Mouse (Mus musculus): ENCODE measurements at regions not wholly inside any gene's neighbourhood (a gene's known extent, or its start where the extent isn't known, plus 50 kb on each side); places are given as distances from the start of the nearest gene placed in this dataset.
A peak's percentile ranks its signal among the peaks of the same experiment; 100 is the strongest.

DNA sequence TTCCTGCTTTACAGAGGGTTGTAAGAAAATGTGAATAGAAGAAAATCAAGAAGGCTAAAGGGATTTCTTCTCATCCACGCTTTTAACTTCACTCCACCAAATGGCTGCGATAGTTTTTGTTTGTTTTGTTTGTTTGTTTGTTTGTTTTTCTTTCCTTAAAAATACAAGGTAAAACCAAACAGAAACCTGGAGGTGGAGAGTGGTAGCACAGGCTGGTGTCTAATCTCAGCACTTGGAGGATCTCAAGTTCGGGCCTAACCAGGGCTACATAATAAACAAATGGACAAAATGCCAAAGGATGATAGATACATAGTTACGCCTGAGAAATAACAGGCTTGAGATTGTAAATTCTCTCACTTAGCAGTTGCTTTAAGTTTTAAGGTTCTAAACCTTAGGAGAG is 50.8 kb upstream of the Mboat1 start:
- DNase-seq: no peak

DNA sequence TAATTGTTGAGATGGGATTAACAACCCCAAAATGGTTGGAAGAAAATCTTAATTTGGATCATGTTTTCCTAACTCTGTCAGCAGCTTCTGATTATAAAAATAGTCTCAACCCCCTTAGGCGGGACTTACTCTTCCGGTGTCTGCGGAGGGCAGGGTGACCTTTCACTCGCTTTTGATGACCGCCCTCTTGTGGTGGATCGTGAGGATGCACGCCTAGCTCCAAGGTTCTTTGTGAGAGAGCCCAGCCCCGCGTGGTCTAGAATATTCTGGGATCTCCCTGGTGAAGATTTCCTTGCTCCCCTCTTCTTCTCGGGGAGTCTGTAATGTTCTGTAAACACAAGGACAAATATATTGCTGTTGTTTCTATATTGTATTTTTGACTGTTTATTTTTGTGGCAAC is 51.3 kb upstream of the Mboat1 start:
- DNase-seq: peak; percentile 85

DNA sequence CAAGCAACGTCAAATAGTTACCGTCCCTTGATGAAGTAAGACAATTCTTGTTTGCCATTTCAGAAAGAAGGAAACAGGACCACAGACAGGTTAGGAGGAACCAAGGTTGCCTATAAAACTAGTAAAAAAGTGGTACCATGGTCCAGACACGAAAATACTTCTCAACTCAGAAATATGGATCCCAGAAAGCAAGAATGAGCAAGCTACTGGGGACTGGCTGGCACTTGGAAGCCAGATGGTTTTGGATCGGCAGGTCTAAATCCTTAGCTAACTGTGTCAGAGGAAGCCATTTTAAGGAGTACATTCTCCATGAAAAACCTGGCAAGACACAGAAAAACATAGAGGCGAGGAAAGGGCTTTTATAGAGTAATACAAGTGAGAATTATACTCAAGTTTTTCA is 51.9 kb upstream of the Mboat1 start:
- DNase-seq: no peak

DNA sequence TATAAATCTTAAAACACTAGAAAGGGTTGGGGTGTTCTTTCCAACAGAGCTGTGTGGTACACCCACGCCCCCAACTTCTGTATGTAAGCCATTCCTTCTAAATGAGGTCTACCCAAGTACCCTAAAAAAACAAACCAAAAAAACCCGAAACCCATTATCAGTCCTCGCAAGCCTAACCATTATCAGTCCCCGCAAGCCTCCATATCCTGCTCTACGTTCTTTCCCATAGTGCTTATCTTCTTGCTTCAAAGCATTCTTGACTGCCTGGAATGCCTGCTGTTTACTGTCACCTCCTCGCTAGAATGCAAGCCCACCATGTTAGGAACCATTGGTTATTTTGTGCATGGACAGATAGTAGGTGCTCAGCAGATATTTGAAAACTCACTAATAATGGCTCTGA is 52.3 kb upstream of the Mboat1 start:
- no peak for DNase-seq

DNA sequence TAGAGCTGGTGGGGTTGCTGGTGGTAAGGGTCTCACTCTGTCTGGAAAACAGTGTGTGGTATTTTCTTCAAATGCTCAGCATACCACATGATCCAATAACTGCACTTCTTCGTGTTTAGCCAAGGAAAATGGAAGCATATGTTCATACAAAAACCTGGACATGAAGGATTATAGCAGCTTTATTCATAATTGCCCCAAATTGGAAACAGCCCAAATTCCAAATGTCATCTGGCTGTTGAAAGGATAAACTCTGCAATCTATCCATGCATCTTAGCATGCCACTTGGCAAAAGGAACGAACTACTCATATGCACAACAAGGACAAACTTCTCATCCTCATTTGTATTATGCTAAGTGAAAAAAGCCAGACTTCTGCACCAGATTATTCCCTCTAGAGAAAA is 53.5 kb upstream of the Mboat1 start:
- DNase-seq: no peak

DNA sequence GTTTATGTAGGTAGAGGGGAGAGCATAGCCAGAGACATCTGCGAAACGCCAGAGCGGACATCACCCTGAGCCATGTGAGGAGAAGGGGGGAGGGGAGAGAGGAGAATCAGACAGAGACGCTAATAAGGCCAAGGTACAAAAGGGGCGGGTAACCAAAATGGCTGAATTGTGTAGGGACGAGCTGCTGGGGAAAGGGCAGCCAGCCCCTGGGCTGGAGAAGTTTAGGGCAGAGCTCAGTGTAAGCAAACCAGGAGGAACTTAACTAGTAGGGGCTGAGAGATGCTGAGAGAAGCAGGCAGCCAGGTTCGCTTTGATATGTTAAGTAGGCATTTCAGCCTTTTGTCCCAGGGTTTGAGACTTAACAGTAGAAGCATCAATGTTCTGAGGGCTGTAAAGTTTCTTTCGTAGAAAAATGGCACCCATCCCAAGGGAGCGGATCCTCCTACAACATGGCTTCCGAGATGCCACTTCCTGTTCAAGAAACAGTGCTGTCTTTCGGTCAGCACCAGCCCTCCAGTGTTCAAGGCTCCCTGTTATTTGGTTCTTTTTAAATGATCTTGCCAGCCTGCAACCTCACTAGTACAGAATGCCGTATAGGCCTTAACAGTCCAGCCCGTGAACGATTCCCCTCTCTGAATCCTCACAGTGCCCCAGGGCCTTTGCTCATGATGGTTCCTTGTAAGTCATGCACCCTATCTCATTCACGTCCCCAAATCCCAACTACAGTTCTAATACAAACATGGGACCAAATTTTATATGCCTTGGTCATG is 55.4 kb upstream of the Mboat1 start:
- DNase-seq: no peak

DNA sequence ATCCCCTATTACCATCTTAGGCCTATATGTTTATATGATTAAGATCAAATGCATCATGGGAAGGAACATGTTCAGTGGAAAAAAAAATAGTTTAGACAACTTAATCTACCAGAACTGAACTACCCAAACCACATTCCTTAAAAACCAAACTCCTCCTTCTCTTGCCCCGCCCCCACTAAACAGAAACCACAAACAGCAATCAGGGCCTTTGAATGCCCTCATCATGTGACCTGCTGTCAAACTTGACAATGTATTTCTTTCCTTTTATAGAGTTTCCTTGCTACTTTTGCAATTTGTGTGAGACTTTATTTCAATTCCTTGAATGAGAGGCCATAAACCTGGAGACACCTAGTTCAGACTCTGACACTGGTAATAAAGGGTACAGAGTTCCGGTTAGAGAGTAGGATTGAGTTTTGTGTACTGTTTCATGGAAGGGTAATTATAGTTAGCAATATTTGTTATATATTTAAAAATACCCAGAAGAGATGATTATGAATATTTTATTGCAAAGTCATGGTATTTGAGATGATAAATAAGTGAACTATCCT is 61.7 kb upstream of the Mboat1 start:
- no peak for DNase-seq

DNA sequence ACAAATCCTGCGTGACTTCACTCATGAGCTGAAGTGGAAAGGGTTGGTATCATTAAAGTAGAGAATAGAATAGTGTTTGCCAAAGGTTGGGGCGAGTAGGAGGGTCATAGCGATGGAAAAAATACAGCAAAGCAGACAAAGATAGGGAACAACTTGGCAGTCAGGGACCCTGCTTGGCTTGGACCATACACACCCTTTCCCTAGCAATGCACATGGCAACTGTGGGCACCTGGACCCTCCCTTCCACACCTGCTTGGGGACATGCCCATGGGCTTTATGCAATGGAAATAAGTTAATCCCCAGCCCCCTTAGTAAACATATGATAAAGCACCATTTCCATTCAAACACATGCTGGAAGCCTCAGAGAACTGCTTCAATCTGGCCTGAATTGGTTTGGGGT is 62.2 kb upstream of the Mboat1 start:
- DNase-seq: no peak

DNA sequence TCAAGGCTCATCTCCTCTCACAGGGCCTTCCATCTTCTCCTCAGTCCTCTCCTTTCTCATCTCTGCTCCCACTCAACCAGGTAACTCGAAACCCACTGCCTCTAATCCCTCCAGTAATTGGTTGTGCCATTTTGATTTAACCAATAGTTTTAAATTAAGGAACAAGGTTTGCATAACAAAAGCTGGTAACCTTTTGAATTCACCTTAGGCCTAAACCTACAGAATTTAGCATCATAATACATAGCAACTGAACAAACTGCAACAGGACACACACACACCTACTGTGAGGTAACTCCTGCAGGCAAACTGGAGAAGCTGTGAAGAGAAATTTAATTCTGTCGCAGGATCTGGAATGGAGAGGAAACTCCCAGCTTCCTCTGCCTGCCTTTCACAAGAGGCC is 66.9 kb upstream of the Mboat1 start:
- DNase-seq: no peak

DNA sequence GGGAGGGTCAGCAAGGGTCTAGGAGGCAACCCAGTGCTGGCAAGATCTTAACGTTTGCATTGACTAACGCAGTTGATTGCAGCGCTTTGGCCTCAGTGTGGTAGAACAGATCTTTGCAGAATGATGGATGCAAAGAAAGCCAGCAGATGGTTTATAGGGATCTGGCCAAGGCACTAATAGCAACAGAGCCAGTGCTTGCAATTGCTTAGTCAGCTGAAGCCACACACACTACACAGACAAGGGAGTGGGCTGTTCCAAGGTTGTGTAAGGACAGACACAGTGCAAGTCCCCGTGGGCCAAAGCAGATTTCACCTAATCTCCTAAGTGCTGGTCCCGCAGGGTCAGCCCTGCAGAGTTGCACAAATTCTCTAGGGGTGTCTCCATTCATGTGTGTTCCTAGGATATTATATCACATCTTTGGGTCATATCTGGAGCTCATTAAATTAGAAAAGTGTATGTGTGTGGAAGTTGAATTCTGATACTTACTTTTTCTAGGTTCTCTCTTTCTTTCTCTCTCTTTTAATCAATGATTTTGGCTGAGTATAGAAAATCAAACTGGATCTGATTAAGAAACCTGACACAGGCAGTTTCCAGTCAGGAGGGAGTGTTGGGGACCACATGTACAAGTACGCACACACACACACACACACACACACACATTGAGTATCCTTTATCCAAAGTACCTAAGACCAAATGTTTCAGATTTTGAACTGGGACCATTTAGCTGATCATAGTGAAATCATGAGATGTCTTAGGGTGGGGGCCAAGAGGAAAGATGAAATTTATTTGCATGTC is 68.5 kb upstream of the Mboat1 start:
- no peak for DNase-seq

DNA sequence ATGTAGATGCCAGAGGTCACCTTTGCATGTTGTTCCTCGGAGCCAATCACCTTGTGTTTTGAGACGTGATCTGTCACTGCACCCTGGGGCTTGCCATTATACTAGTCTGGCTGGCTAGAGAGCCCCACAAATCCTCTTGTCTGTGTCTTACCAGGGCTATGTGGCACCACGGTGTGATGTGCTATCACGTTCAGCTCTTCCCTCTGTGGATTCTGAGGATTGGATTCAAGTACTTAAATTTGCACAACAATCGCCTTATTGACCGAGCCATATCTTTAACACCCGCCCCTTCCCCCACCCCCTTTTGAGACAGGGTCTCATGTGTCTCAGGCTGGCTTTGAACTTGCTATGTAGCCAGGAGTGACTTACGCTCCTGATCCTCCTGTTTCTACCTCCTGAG is 70.8 kb upstream of the Mboat1 start:
- no peak for DNase-seq

DNA sequence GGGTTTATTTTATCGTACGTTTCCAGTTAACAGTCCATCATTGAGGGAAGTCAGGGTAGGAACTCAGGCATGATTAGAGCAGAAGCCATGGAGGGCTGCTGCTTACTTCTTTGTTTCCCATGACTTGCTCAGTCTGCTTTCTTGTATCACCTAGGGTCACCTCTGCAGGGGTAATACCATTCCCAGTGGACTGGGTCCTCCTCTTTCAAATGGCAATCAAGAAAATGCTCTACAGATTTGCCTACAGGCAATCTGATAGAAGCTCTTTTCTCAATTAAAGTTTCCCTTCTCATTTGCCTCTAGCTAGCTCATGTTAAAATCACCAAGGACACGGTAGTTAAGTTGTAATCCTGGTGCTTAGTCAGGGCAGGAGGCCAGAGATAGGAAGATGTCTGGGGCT is 72.5 kb upstream of the Mboat1 start:
- DNase-seq: no peak

DNA sequence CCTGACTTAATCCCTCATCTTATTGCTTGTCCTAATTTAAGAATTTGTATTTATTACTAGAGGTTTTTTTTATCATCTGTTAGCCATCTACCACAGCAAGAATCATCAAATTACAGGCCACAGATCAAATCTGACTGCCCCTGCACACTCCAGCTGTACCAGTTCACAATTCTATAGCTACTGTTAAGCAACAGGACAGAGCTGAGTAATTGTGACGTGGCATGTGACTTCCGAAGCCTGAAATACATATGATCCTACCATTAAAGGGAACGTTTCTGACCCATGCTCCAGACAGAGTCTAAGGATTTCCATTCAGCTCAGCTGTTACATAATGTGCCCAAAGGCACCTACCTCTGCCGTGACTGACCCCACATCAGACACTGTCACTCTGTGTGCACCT is 74.0 kb upstream of the Mboat1 start:
- DNase-seq: no peak

DNA sequence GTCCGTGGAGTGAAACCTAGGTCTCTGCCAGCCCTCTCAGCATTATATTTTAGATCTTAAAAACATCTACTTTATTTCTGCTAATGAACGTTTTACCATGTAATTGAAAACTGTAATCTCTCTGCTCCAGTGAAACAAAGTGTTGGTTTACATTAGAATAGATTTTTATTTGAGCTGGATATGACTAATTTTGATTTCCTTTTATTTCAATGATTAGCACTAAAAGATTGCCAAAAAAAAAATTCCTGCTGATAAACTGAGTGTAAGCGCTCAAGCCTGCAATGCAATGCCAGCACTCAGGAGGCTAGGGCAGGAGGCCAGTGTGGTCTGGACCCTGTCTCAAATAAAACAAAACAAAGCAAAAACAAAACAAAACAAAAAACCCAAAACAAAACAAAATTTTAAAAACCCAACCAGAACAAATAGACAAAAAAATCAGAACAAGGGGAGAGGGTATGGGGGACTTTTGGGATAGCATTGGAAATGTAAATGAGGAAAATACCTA is 69.3 kb upstream of the E2f3 start:
- DNase-seq: no peak

DNA sequence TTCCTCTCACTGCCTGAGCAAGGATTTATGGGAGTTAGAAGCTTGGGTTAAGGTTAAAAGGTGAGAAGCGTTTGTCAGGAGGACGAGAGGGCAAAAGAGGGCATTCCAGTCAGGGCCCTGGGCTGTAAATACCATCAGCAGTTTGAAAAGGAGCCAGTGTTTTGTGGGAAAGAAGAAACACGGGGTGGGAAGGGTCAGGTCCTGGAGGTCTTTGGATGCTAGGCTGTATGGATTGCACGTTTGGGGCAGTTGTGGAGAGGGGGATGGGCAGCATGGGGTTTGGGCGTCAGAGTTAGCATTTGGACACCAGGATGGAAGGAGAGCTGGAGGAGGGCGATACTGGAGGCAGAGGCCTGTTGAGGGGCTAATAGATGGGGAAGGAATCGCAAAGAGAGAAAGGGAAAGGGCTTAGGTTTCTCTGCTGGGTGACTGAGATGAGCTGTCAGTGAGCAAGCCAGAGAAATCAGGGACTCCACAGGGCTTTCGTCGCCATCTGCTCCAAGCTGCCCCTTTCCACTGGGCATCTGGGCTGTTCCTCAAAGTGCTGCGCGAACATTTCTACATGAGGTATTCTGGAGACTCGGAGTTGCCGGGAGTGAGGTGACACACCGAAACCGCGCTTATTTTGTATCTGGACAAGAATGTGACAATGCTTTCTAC is 66.2 kb upstream of the E2f3 start:
- no peak for DNase-seq

DNA sequence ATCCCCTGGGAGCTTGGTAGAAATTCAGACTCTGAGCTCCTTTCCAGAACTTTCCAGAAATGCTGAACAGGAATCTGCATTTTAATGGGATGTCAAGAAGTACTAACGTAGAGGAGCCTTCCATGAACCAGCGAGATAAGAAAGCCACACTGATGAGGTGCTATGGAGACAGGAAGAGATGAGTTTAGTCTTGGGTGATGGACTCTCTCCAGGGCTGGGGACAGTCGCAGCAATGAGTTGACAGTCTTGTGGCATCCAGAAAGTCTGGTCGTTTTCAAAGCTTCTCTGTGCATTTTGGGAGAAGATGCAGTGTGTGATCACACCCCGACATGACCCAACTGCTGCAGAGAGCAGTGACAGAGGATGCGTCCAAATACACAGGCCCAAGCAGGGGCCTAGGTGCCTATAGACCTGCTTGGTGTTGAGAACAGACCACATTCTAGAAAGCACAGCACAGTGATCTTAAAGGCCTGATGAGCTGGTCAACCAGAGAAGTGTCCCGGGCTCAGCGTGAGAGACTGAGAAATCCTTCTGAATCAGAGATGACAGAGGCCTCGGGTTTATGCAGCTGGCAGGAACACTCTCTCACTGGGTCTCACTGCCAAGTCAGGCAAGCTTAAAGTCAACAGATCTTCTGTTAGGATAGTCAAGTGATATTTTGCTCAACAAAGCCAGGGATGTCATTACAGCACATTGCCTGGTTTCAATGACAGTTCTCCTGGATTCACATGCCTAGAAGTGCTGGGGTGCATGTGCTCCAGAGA is 65.1 kb upstream of the E2f3 start:
- DNase-seq: no peak

DNA sequence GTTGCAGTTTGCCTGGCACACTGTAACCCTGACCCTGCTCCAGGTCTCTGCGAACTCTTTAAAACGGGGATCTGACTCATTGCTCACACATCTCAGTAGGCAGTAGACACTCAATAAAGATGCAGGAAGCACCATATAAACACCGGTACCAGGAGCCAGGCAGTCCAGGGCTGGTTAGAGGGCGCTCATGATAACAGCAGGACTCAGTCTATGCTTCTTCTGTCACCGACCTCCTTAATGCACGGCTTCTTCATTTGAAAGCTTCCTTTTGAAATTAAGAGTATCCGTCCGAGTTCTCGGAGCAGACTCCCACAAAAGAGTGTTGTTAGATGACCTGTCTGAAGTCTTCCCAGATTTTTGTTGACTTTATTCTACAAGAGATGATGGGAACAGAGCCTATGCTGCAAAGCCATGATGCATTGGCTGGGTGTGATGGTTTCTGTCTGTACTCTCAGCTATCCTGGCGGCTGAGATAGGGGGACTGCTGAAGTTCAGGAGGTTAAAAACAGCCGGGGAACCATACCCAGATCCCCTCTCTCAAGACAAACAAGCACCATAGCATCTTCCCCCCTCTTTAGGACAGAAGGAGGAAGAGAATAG is 62.5 kb upstream of the E2f3 start:
- no peak for DNase-seq

DNA sequence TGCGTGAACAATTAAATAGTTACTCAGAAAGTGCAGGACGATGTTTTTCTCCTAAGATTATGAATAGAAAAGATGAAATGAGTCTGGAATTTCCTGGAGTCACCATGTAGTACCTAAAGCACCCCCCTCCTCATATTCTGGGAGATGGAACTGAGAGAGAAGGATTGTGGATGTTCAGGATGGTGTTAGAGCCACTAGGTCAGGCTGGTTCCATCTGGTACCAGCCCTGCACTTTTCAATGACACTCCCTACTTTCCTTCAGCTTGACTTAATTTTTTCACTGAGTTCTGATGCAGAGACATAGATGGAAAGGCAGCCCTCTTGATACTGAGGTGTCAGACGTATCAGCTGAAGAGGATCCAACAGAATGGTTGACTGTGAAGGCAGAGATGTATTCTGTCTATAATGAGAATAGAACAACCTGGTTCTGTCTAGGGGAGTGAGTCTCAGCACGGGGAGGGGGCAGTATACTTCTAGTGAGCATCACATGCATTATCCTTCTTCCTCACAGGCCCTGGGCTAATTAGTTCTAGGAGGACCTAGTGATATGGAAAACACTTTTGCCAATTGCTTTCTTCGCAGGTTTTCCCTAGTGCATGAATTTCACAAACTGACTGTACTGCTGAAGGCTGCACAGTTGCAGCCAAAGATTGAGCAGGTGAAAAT is 60.8 kb upstream of the E2f3 start:
- DNase-seq: no peak

DNA sequence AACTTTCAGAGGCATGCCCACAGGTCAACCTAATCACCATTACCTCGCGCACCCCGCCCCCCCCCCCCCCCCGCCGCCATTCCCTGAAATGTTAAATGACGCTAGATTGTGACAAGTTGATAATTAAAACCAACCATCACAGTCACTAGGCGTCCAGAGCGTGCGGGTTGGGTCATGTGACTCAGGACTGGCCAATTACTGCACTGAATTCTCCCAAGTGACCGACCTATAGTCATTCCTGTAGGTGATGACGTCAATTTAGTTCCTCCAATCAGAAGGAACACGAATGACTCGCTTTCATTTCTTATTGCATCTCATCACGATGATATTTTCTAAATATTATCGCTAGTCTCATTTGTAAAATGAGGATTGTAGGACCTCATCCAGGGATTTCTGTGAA is 60.2 kb upstream of the E2f3 start:
- DNase-seq: no peak

DNA sequence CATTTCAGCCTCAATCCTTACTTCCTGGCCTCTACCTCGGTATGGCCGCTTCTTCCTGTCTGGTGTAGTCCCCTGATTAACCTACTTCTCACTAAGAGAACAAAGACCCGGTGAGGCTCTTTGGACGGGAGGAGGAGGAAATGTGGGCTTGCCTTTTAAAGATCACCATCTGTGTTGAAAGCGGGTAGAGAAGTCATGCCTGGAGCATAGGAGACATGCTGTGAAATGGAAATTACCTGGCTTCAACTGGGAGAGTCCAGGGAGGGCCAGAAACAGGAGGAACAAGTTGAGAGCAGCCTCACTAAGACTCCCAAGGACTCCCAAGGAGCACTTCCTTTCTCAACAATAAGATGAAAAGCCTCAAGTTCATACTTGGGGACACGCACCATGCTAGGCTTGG is 59.4 kb upstream of the E2f3 start:
- no peak for DNase-seq

DNA sequence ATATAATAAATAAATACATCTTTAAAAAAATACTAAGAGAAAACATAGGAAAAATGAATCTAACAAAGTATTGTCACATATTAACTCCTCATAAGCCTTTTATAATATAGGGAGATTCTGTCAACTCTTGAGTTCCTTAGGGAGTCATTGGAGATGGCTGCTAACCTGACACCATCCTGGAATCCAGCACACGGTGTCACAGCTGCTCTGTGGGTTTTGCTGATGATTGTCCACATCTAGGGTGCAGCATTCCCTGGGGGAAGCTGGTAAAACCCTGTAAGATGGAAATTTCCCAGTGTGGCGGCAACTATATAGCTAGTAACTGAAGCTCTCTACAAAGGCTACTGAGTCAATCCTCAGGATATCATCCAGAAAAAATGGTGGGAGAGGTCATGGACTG is 58.9 kb upstream of the E2f3 start:
- DNase-seq: no peak
